Mouse (Mus musculus) lung, postnatal 10 days (tissue): ENCODE measurements at regions not wholly inside any gene's neighbourhood (a gene's known extent, or its start where the extent isn't known, plus 50 kb on each side); places are given as distances from the start of the nearest gene placed in this dataset.

ENCODE experiments used
- DNase-seq: peaks from one replicate; pipeline ENCODE4 v3.0.0; 2021

GRCm38 (mm10) chr3:42129821-42130560 lies 387.6 kb downstream of the D3Ertd751e start:
- DNase-seq: no peak

- no peak for DNase-seq
These were observed 389.9 kb downstream of the D3Ertd751e start for GRCm38 (mm10) chr3:42132322-42132721.

DNA sequence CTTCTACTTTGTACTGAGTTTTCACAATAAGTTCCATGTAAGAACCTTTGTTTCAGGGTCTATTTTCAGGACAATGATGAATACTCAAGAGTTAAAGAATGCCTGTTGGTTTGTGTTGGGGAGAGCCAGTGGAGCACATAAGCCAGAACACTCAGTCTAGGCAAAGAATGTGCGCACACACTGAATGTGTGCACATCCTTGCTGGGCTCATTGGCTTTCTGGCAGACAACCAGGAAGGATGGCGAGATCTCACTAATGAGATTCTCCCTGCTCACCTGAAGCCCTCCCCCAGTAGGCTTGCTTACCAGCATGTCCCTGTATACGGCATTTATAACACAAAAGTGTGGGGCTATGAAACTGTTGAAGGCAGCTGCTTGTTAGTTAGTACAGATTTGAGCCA lies 411.0 kb downstream of the D3Ertd751e start:
- no peak for DNase-seq

DNA sequence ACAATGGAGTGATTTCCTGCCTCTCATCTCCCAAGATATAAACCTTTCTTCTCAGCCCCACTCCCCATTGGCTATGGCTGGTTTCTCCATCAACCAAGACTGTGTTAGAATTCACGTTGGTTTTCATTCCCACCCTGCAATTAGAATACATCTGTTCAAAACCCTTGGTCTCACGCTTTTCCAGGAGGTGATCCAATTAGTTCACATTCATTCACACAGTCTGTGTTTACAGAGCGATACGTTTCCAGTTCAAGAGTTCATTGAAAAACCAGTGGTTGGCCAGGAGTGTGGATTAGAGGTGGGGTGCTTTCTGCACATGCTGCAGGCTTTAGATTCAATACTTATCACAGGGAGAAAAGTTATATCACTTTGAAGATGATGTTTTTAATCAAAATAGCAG lies 412.5 kb downstream of the D3Ertd751e start:
- DNase-seq: no peak

DNA sequence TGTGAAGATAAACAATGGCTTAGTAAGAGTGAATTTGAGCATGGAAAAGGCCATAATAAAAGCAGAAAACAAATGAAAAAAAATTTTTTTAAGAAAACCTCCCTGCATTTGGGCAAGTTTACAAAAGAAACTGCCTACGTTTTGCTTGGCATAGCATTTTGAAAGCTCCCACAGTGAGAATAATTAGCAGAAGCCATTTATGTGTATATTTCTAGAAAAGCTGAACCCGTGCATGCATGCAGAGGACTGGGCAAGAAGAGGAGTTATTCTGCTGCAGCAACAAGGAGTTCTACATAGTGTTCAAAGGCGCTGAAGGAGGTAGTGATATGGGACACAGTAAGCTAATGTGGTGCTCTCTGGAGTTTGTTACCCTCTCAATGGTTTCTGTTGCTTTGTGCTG lies 421.3 kb downstream of the D3Ertd751e start:
- no peak for DNase-seq

GRCm38 (mm10) chr3:42199206-42199605 lies 456.8 kb downstream of the D3Ertd751e start:
- no peak for DNase-seq

- DNase-seq: peak; percentile 3
These were observed 459.0 kb downstream of the D3Ertd751e start for GRCm38 (mm10) chr3:42201373-42201772.

- no peak for DNase-seq
These were observed 463.2 kb downstream of the D3Ertd751e start for GRCm38 (mm10) chr3:42205640-42206039.

GRCm38 (mm10) chr3:42211420-42211819 lies 469.0 kb downstream of the D3Ertd751e start:
- no peak for DNase-seq

DNA sequence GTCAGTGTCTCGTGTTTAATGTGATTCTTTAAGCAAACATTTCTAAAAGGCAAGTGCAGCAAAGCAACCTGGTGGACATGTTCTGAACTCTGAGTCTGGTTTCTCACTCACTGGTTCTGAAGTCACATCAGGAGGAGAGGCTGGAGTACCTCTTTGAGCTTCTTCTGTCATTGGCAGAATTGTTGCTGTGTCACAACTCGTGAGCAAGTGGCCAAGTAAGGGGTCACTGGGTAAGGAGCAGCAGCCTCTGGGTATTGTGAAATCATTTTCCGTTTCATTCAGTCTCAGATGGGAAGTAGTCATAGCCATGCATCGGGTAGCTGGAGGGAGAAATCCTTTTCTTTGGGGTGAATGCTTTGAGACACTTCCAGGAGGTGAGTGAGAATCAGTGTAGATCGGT lies 470.0 kb downstream of the D3Ertd751e start:
- DNase-seq: no peak

GRCm38 (mm10) chr3:42213163-42213562 lies 470.8 kb downstream of the D3Ertd751e start:
- DNase-seq: no peak

- no peak for DNase-seq
These were observed 472.3 kb downstream of the D3Ertd751e start for GRCm38 (mm10) chr3:42214624-42215276.

GRCm38 (mm10) chr3:42218719-42219118 lies 476.3 kb downstream of the D3Ertd751e start:
- DNase-seq: no peak

DNA sequence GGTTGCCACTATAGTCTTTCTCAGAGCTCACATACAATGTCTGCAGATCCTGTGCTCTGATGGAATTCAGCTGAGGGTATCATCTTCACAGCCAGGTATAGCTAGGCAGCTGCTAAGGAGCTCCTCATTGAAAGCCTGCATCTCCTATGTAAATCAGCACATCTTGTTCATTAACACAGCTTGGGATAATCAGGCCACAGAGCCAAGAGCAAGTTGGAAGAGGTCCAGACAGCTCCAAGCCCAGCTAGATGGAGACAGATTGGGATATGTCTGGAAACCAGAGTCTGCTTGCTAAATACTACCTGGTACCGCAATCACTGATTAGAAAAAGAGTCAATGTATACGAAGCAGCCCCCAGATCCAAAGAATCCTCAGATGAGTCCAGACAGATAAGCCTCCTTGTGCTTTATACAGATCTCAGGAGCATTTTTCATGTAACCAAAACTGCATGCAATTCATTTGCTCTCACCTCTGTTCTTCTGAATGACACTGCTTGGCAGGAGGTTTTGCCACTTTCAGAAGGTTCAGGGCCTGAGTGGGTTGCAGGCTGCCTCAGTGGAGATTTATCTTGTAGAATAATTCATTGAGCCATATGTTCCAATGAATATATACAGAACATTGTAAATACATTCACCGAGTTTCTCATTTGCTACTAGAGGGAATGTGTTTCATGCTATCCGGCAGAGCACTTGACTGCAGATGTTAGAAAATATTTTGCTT lies 485.4 kb downstream of the D3Ertd751e start:
- no peak for DNase-seq

GRCm38 (mm10) chr3:42228399-42228755 lies 486.0 kb downstream of the D3Ertd751e start:
- DNase-seq: no peak

GRCm38 (mm10) chr3:42232268-42232667 lies 489.9 kb downstream of the D3Ertd751e start:
- peak; percentile 15 for DNase-seq

GRCm38 (mm10) chr3:42233756-42234155 lies 491.3 kb downstream of the D3Ertd751e start:
- DNase-seq: peak; percentile 13

DNA sequence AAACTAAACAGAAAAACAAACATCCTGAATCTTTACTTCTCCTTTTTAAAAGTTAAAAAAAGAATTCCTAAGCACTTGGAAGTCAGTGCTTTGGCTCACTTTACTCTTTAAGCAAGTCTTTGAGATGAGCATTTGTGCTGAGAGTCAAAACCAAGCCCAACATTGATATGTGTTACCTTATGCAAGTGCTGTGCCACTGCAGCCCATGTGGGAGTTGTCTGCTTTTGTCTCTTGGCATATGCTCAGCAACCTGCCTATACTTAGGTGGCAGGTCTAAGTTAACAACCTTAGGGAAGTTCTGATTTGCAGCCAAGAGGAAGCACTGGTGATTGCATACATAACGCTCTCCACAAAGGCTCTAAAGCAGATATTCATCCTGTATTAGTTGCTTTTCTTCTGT lies 493.1 kb downstream of the D3Ertd751e start:
- no peak for DNase-seq
